Mouse (Mus musculus): ENCODE measurements around the gene Brd4. TPM values are rescaled to one million over a fixed set of nuclear protein-coding genes. Genes with fewer than 3 reads are reported as not detected.
A peak's percentile ranks its signal among the peaks of the same experiment; 100 is the strongest.
"Not testable (repeated sequence)": the region's sequence is repeated elsewhere in the genome, so short reads cannot be mapped to it uniquely, and the experiment has no call there.

Brd4 gene
- total RNA-seq, 2 experiments from 2014 or later, result 80.6 to 98.0 TPM

DNA sequence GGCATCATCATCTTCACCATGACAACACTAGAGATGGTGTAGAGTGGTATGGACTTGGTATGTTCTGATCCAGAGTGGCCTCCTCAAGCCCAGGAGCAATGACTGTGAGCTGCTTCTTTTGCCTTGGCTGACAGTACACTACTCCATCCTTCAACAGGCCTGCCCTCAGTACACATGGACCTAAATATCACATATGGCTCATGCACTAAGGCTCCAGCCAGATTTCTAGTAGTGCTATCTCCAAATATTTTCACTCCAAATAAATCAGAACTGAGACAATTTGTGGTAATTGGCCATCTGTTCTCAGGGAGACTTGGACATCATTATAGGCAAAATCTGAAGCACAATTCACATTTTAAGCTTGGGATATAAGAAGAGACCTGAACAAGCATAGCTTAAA is 51.3 kb downstream of the Brd4 start:
- DNase-seq, result no peak

DNA sequence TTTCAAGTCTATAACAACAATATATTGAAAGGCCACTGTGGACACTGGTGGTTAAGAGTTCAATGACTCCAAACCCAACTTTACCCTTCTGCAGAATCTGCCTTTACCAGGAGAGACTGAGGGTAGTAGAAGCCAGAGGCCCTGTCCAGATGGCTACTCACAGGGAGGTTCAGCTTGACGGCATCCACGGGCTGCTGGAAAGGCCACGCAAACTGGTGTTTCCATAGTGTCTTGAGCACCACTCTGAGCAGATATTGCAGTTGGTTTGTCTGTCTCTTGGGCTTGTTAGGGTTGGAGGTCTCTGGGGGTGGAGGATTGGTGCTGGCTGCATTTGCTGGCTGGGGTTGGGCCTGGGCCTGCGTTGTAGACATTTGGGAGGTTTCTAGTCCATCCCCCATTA is 55.3 kb downstream of the Brd4 start:
- no peak for DNase-seq

DNA sequence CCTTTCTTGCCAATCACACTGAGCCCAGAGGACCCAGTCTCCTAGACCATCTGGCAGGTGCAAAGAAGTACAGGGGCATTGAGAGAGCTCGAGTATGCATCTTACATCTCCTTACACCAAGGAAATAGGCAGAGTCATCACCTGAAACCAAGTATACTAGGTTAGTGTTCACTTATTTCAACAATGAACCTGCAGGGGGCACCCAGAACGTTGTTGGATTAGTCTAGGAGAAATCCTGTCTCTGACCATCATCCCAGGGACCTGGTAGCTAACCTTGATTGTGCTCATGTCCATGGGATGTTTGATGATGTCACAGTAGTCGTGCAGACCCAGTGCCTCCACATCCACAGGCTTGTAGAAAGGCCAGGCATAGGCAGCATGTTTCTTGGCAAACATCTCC is 63.6 kb downstream of the Brd4 start:
- no peak for DNase-seq

DNA sequence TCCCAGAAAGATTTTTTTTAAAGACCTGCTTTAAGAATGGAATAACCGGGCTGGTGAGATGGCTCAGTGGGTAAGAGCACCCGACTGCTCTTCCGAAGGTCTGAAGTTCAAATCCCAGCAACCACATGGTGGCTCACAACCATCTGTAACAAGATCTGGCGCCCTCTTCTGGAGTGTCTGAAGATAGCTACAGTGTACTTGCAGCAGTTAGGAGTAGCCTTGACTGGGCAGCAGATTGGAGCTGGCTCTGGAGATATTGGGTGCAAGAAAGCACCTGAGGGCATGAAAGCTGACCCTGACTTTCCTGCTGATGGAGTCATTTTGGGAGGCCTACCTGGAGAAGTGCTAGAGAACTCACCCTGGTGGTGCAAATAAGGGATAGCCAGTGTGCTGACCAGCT is 68.9 kb downstream of the Brd4 start:
- not testable (repeated sequence) for DNase-seq

DNA sequence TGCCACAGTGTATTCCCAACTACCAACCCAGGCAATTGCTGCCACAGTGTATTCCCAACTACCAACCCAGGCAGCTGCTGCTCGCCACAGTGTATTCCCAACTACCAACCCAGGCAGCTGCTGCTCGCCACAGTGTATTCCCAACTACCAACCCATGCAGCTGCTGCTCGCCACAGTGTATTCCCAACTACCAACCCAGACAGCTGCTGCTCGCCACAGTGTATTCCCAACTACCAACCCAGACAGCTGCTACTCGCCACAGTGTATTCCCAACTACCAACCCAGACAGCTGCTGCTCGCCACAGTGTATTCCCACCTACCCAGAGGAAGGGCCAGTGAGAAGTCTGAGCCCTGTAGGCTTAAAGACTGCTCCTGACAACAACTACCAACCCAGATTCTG is 73.0 kb downstream of the Brd4 start:
- DNase-seq, result not testable (repeated sequence)

DNA sequence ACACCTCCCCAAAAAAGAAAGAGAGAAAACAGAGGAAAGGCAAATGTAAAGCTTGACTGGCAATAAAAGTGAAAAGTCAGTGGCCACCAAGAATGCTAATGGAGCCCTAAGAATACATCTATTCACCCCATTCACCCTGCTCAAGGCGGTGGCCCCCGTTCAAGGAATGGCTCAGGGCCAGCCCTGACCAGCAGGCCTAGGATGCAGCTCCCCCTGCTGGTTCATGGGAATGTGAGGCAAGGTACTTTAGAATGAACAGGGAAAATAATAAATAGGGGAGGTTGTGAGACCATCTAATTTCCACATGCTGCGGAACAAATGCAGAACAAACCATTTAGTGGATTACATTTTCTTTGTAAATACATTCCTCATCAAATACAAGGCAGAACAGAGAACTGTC is 74.8 kb downstream of the Brd4 start:
- peak; percentile 79 for DNase-seq

DNA sequence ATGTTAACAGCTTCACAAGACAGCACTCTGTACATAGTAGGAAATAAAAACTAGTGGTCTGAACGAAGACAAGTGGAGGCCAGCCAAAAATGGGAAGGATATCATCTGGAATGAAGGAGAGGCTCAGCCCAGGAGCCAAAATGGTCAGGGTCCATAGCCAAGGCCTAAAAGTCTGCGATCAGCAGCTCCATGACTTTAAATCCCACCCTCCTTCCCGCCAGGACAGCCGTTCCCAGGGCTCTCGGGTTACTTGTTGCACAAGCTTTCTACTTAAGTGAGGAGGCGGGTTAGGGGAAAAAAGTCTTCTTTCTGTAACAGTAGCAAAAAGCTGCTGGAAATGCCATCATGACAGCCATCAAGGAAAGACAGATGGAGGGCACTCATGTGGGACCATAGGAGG is 75.4 kb downstream of the Brd4 start:
- DNase-seq, result peak; percentile 36

DNA sequence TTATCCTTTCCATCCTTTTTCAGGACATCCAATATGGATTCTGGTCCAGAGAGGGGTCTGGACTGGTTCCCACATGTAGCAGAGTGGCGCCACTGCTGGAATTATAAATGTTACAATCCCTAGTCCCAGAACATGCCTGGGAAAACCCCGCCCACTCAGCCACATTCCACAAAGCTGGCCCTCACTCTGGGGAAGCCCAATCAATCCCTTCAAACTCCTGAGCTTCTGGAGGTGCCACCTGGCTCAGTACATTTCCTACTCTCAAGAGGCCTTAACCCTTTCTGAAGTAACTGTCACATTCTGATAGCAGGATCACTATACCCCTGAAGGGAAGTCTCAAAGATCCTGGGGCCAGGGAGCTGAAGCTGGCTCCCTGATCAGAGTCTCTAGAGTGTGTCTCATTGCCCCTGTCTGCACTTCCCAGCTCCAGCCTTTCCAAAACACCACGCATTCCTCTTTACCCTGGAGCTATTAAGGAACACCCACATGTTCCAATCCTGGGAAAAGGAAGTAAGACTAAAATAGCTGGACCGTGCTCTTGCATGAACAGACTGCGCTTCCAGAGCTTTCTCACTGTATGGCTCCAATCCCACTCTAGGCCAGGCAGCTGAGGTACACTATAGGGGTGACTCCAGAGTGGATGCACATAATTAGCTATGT is 76.8 kb downstream of the Brd4 start:
- DNase-seq, result peak; percentile 42

DNA sequence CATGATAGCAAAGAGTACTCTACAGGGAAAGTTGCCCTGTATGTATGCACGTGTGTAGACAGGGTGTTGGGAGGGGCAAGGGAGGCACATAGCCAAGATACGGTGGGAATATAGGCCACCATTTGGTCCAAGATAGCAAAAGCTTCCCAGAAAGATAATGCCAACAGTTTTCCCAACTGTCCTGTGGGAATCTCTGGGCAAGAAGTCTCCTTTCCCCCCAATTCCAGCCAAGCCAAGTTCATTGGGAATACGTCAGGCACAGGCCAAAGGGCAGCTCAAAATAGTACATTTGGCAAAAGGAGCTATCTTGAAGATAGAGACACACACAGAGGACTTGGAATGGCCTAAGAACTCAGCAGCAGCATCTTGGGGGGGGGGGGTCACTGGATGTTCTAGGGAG is 79.2 kb downstream of the Brd4 start:
- DNase-seq, result peak; percentile 49

DNA sequence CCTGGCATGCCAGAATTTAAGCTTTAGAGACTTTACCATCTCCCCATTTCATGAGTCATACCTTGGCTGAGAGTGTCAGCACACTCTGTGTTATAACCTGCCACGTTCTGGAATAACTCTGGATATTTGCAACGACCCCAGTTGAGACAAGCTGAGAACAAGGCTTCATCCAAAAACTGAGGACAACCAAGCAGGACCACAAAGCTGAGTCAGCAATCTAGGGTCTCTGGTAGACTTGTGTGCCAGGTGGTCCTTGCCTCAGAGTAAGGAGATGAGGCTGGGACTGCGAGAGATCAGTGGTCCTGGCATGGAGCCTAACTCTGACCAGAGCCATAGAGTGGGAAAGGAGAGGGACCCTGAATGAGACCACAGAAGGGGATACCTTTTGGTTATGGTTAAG is 81.5 kb downstream of the Brd4 start:
- DNase-seq, result no peak

DNA sequence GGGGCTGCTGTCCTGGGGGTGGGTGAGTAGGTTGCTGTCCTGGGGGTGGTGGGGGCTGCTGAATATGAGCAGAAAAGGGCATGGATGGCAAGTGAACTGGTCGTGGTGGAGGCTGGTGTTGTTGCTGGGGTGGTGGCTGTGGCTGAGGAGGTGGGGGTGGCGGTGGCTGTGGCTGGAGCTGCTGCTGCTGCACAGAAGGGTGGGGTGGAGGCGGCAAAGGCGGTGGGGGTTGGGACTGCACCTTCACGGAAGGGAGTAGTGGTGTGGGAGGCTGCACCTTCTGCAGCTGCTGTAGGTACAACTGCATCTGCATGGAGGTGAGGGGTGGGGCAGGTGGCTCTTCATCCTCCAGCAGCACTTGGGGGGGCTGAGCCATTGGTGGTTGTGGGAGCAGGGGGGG is 83.4 kb downstream of the Brd4 start:
- no peak for DNase-seq

DNA sequence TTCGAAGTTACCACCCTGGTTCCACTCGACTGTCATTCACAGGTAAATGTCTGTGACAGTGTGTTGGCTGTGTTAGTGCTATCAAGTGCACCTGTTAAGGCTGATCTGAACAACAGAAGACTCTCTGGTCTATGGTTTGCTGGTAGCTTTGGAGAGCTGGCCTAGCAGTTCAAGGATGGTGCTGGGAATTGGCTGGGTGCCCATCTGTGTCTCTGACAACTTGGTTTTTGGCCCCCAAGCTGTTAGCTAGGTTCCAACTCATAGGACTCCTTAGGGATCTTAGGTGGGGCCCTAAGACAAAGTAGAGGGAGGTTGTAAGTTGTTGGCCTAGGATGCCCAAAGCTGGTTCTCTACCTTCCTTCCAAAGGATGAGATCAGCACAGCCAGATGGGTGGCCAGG is 84.7 kb downstream of the Brd4 start:
- peak; percentile 60 for DNase-seq

DNA sequence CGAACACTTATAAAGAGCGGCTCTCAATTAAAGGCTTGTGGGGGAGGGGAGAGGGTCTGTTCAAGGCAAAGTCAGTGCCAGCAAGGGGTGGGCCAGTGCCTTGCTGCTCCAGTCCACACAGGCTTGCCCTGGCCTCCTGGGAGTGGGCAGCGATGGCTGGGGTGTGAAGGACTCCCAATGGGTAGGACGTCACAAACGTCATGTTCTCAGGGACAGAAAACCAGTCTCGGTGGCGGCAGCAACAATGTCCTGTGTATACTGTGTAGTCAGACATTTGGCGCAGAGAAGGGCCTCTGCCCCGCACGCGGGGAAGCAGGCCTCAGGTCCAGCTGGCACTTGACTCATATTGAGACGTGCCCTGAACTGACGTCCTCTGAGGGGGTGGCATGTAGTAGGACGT is 87.4 kb downstream of the Brd4 start:
- peak; percentile 22 for DNase-seq

DNA sequence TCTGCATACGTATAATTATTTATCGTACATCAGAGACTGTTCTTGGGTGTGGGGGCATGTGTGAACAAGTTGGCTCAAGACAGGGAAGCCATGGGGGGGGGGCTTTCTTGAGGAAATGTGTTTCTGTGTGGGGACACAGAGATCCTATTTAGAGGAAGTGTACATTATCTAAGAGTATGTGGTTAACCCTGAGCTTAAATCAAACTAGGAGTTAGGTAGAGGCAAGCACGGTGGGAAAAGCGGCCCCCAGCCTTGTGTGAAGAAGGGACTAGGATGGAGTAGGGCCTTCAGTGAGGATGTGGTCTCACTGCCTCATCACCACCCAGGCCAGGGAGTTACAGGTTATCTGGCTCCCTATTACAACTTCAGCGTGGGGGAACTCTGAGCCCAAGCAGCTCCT is 88.8 kb downstream of the Brd4 start:
- no peak for DNase-seq

DNA sequence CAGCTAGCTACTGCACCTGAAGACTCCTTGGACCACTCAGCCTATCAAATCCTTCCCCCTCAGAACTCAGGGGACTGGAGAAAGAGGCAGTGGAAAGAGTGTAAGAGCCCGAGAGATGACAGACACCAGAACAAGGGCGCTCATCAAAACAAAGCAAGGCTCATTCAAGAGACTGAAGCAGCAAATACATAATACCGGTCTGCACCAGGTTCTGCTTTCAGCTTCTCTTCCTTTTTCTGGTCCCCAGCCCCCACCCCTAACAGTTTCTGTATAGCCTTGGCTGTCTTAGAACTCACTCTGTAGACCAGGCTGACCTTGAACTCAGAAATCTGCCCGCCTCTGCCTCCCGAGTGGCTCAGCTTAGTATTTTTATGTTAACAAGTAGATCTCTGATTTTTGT is 91.5 kb downstream of the Brd4 start:
- no peak for DNase-seq

DNA sequence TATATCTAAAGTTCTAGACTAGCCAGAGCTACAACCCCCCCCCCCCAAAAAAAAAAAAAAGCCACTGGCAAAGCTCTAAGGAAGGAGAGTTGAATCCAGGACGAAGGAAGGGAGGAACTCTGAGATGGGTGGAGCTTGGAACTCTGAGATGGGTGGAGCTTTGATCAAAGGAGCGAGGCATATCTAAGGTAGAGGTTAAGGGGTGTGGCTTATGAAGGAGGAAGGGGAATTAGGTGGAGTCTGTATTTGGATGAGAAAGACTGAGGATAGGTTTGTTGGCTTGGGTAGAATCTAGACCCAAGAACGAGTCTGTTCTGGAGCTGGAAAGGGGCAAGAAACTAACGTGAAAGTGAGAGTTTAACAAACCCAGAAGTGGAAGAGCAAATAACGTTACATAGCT is 94.7 kb downstream of the Brd4 start:
- DNase-seq, result peak; percentile 36

DNA sequence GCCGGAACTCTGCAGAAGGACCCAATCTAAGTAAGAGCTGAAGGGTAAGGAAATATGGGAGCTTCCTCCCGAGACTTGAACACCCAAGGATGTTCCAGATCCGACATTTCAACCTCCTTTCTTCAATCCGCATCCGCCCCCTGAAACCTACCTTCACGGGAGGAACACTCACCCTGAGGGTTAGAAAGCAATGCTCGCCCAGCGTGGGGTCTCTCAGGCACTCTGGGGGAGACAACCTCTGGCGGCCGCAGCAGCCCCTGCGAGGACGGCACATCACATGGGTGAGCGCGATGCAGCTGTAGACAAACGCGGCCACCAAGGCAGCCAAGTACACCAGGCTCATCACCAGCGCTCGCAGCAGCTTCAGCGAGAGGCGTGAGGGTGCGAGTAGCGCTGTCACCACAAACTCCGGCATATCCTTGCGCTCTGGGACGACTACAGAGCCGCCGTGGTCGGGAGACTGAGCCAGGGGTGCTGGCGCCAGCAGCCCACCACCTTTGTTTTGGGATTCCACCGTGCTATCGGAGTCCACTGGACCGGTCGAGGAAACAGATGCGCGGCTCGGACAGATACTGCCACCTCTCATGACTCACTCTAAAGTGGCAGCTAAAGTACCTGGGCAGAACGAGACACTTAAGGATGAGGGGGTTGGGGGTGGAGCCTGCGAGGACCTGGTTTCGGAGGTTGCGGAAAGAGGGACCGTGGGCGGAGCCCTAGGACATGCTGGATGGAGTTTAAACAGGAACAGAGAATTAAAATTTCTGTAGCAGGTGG is 95.5 kb downstream of the Brd4 start, which contains the start of gene Ephx3:
Gene Ephx3, minus strand, starts transcription at position 687 of the 774 bp plus-strand sequence.
- DNase-seq, result no peak

DNA sequence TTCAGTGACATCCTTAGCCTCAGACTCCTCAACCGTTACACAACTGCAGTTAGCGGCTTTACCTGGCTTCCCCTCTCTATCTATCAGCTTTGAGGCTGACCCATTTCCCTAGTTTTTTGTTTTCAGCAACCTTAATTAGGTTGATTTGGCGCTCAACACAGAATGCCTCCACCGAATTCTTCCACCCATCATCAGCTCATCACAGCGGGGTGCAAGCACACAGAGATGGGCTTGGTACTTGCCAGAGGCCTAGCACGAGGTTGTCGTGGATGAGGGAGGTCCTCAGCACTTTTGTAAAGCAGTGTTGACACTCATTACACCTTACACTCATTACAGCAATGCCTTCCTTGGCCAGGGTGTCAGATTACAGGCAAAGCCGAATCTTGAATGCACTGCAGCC is 101.5 kb downstream of the Brd4 start:
- no peak for DNase-seq

DNA sequence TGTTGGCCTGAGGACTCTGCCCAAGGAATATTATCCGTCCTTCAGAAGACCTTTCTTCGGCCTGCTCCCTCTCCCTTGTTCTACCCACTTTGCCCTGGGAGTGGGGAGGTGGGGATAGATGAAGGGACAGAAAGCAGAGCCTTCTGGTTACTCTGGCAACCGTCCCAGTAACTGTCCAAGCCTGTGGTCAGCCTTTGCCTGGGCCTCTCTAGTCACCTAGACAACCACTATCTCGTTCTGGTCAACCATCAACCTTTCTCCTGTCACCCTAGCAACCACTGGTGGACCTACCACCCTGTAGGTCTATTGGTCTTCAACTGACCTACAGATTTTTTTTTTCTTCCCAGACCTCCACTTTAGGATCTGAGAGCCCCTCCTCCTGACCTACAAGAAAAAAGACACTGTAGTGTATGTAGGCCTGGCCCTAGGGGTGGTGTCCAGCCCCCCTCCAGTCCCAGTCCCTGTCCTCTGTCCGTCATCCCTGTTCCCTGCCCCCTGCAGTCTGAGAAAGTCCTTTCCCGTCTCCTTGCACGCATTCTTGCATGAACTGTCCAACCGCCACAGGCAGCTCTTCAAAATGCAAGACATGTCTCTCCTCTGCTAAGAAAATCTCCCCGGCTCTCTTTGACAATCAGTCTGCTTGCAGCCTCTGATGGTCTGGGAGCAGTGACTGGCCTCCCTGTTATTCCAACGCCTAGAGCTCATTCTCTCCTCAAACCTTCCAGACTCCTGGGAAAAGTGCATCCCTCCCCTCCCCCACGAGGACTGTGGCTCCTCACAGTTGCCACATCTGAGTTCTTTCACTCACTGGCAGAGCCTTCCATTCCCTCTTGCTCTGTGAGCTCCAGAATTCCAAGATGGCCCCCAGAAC is 104.7 kb downstream of the Brd4 start:
- DNase-seq, result no peak

DNA sequence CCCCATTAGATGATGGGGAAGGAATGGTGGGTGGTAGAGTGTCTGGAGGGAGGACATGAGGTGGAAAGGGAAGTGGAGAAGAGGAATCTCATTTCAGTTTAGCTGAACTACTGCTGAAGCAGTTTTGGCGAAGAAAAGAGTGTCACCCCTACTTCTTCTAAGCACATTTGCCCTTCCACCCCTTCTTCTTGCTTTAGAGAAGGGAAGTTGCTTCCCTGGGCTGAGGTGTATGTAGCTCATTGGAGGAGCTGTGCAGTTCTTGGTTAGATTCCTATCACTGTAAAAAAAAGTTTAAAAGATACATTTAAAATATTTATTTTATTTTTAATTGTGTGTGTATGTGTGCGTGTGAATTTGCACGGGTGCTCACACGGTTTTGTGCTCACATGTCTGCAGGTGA is 107.6 kb downstream of the Brd4 start:
- no peak for DNase-seq

DNA sequence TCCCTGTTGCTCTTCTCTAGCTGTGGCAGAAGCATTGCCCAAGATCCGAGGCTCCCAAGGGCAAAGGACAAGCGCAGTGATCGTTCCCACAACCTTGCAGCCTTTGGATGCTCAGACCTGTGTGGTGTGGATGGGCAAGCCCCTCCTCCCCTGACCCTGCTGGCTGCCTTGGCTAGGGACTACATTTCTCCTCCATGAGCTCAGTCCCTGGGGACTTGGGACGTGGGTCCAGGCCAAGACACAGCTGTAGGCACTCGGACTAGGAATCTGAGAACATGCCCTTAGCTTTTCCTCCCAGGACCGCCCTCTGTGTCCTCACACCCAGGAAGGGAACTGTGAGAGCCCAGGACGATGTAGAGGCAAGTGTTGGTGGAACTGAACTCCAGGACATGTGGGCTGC is 111.4 kb downstream of the Brd4 start:
- peak; percentile 74 for DNase-seq

DNA sequence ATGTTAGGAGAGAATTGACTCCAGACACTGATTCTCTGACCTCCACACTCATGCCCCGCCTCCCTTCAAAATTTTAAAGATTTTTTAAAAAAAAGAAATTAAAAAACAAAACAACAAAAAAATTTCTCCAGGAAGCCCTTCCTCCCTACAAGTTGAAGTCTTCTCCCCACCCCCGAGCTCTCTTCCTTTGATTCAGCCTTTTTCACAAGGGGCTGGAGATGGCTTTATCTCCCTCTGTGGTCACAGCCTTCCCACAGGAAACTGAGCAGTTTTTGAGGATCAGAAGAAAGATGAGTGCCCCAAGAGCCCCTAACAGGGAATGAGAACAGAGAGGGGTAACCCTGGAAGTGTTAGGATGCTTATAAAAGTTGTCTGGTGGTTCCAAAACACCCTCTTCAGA is 112.0 kb downstream of the Brd4 start:
- DNase-seq, result no peak
